Mouse (Mus musculus): ENCODE results near the gene Fcf1.

DNA sequence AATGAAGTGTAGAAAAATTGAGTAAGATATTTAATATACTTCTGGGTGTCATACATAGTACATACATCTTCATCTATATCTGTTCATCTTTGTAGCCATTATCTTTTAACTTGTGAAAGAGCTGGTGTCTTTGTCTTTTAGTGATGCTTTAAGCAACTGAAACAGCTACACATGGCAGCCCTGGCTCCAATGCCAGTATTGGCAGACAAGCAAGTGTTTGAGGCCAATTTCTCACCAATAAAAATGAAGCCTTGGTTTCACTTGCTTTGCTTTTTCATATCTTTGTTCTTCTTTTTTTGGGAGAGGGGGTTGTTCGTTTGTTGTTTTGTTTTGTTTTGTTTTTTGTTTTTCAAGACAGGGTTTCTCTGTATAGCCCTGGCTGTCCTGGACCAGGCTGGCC lies 35.5 kb downstream of the Fcf1 start:
- TF ChIP-seq CTCF (IDR thresholded peaks at IDR 0.05; ENCODE audit: low read depth, low read length): no peak
- TF ChIP-seq POLR2A (IDR thresholded peaks at IDR 0.05; ENCODE audit: insufficient read depth, low read length): no peak
